Mouse (Mus musculus) liver, embryonic 15.5 days (tissue): ENCODE data around the gene Stx4a. TPM values are rescaled to one million over a fixed set of nuclear protein-coding genes. Genes with fewer than 3 reads are reported as not detected.
"Not testable (repeated sequence)": the region's sequence is repeated elsewhere in the genome, so short reads cannot be mapped to it uniquely, and the experiment has no call there.

ENCODE experiments used
- ATAC-seq: fragments of 200-750 bp; cut with Nextera tagmentation; 2 replicates; pipeline ENCODE4 v1.8.0; 2017; ENCODE audit warnings: moderate number of reproducible peaks, mild to moderate bottlenecking, moderate library complexity; ENCODE audit not compliant: insufficient read depth
- H3K27ac ChIP-seq: fragments of 300-500 bp; sonication (generic); replicated peaks from 2 replicates; pipeline ENCODE4 v1.5.1; 2015; ENCODE audit warnings: mild to moderate bottlenecking, inconsistent platforms
- H3K27me3 ChIP-seq: fragments of 300-500 bp; sonication (generic); 2 replicates; pipeline ENCODE4 v1.6.1; 2015; ENCODE audit warnings: mild to moderate bottlenecking, inconsistent platforms
- H3K36me3 ChIP-seq: fragments of 300-500 bp; sonication (generic); replicated peaks from 2 replicates; pipeline ENCODE4 v1.6.1; 2015; ENCODE audit warnings: moderate library complexity, mild to moderate bottlenecking, inconsistent platforms
- H3K4me1 ChIP-seq: fragments of 300-500 bp; sonication (generic); replicated peaks from 2 replicates; pipeline ENCODE4 v1.6.1; 2015; ENCODE audit warnings: inconsistent platforms
- H3K4me2 ChIP-seq: fragments of 300-500 bp; sonication (generic); 2 replicates; pipeline ENCODE4 v1.6.1; 2015; ENCODE audit warnings: moderate library complexity, mild to moderate bottlenecking, inconsistent platforms
- H3K4me3 ChIP-seq: fragments of 300-500 bp; sonication (generic); replicated peaks from 2 replicates; pipeline ENCODE4 v1.5.1; 2015; ENCODE audit warnings: mild to moderate bottlenecking, inconsistent platforms
- H3K9ac ChIP-seq: fragments of 300-500 bp; sonication (generic); 2 replicates; pipeline ENCODE4 v1.6.1; 2015; ENCODE audit warnings: moderate library complexity, mild to moderate bottlenecking, inconsistent platforms
- H3K9me3 ChIP-seq: fragments of 300-500 bp; sonication (generic); replicated peaks from 2 replicates; pipeline ENCODE4 v1.6.1; 2016; ENCODE audit warnings: inconsistent platforms
- WGBS: fragments of 180-500 bp; shearing (Covaris S2); methylation state at CpG from one replicate; pipeline ENCODE4 v1.1.7; 2015; ENCODE audit warnings: mixed read lengths; ENCODE audit not compliant: insufficient replicate concordance; 5-methylcytosine and 5-hydroxymethylcytosine counted together
- polyA plus RNA-seq: library from polyadenylated mRNA; unstranded; fragments of >200 nt; fragmentation: Nextera tagmentation; extraction: Ambion mirVana; gene quantifications from 2 replicates; pipeline ENCODE4 v1.2.1, GENCODE M21; 2015

Stx4a gene
- polyA plus RNA-seq, 1 experiment from 2014 or later, result 14.9 TPM

DNA sequence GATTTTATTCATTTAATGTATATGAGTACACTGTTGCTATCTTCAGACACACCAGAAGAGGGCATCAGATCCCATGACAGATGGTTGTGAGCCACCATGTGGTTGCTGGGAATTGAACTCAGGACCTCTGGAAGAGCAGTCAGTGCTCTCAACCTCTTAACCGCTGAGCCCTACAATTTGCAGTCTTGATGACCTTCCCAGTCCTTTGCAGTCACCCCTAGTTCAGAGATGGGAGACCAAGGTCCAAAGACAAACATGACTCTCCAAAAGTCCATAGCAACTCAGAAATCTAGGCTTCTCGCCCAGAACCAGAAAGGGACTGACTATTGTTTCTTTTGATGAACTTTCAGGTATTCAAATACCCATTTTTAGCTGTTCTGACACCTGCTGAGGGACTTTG, 15.9 kb downstream of the Stx4a start:
- H3K9me3 ChIP-seq, H3K27ac ChIP-seq, H3K9ac ChIP-seq, H3K27me3 ChIP-seq, H3K4me2 ChIP-seq, ATAC-seq, H3K4me3 ChIP-seq: not testable (repeated sequence)
- WGBS, result 80% methylated on average over 2 of the region's 2 CpGs
- Histone ChIP-seq H3K4me1 (peaks cover 30% of the 10 kb centered on the region), H3K36me3 (peaks cover 13% of the 10 kb centered on the region)

DNA sequence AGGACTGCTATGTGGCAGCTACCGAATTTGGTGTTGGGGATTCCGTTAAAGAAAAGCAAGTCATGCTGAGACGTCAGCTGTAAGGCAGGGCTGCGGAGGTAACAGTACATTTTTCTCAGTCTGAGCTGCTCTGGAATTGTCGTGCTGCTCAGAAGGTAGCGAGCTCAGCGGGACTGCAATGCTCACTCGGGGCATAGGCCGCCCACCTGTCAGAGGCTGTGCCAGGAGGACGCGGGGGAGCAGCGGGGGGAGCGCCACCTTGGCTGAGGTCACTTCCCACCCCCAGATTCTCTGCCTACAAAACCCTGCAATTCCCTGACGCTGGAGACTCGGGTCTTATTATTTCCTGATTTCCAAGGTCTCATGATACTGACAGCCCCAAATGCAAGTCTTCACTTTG, 16.8 kb downstream of the Stx4a start:
- Histone ChIP-seq H3K4me1 (peaks cover 30% of the 10 kb centered on the region), H3K9me3 (no peaks in the 10 kb centered on the region), H3K4me3 (peak overlapping the region; percentile 79), H3K9ac (peak overlapping the region; percentile 78), H3K4me2 (peak overlapping the region; percentile 100), H3K27me3 (no peaks in the 10 kb centered on the region), H3K36me3 (peaks cover 13% of the 10 kb centered on the region), H3K27ac (peak overlapping the region; percentile 92)
- 6% methylated on average over 15 of the region's 15 CpGs for WGBS
- 0 out of 2 replicates have a peak, but pooled peaks have one; percentile 13 for ATAC-seq

DNA sequence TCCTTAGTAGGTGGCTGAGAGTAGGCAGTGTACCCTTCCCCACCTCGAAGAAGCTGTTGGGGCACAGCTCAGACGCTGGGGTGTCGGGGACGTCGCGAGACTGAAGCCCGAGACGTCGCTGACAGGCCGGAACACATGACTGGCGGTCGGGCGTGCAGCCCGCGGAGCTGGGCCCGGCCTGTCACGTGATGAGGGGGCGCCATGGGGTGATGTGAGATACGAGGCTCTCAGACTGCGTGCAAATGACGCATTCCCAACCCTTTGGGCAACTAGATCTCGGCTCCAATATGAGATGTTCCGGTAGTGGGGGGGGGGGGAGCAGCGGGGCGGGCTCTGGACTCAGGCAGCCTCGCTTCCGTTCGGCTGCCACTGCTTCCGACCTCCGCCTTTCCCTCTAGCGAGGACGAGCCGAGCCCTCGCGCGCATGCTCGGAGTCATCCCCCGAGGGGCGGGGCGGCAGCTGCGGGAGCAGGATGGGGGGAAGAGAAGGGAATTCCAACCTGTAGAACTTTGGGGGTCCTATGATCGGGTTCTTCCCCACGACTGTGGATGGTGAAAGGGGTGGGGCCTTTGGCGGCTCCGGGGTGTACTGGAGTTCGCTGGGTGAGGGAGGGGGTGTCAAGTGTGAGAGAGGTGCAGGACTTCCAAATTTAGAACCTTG, 17.4 kb downstream of the Stx4a start:
- Histone ChIP-seq H3K4me2 (peak overlapping the region; percentile 100), H3K4me1 (peaks cover 30% of the 10 kb centered on the region), H3K27ac (peak overlapping the region; percentile 92), H3K9me3 (no peaks in the 10 kb centered on the region), H3K4me3 (peak overlapping the region; percentile 79), H3K27me3 (no peaks in the 10 kb centered on the region), H3K36me3 (peaks cover 18% of the 10 kb centered on the region), H3K9ac (peak overlapping the region; percentile 78)
- WGBS, result under 1% methylated on average over 46 of the region's 46 CpGs
- ATAC-seq, result peak; percentile 86

DNA sequence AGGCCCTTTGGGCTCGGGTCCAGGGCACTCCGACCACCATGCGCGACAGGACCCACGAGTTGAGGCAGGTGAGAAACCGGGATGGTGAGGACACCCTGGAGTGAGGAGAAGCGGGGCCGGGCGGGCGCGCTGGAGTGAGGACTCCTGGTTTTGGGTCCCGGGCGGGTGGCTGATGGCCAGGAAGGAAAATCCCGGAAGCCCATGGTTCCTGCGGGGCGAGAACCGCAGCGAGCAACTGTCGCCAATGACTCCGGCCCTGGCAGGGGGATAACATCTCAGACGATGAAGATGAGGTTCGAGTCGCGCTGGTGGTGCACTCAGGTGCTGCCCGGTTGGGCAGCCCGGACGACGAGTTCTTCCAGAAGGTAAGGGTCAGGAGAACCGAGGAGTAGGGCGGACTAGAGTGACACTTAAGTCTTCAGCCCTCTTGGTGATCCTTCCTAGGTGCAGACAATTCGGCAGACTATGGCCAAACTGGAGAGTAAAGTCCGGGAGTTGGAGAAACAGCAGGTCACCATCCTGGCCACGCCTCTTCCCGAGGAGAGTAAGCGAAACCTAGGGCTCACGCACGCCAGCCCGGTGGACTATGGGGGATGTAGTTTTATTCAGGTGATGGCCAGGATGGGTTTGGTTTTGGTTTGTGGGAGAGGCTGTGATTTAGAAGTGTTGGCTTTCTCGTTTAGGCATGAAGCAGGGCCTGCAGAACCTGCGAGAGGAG, 18.1 kb downstream of the Stx4a start:
- Histone ChIP-seq H3K4me3 (peak overlapping the region; percentile 79), H3K4me2 (peak overlapping the region; percentile 100), H3K9ac (peak overlapping the region; percentile 78), H3K9me3 (no peaks in the 10 kb centered on the region), H3K36me3 (peaks cover 25% of the 10 kb centered on the region), H3K4me1 (peaks cover 30% of the 10 kb centered on the region), H3K27ac (peak overlapping the region; percentile 92), H3K27me3 (no peaks in the 10 kb centered on the region)
- ATAC-seq, result peak; percentile 59
- under 1% methylated on average over 40 of the region's 40 CpGs for WGBS

DNA sequence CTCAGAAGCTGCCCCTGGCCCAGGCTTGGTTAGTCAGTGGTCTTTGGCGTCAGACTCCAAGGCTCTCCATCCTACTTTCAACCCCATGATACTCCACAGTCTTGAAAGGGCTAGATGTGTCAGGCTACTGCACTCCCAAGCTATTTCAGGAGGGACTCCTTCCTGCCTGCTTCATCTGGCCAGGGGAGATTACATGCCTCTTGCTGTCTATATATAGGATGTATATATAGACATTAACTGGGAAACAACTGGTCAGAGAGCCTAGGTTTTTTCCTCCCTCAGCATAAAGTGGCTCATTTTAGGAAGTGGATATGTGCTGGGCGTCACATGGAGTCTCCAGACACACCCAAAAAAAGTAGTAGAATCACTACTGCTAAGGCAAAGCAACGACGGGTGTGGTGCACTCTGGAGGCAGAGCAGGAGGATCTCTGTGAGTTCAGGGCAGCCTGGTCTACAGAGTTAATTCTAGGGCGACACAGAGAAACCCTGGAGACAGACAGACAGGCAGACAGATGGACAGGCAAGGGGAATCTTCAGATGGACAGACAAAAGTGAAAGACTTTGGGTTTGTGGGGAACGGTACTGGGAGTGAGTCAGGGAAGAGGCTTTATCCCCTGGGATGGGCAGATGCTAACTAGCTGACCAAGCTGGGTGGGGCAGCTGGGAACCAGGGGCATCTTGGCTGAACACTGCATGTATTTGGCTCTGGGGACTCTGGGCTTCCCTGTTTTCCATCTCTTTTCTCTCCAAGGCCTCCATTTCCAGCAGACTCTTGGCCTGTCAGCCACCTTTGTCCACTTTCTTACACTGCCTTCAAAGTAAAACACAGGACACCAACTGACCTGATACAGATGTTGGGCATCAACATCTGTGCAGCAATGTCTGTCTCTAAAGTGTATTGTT, 26.1 kb downstream of the Stx4a start:
- H3K27ac ChIP-seq, result 0 out of 2 replicates have a peak overlapping the region, but pooled peaks have one; percentile 29

DNA sequence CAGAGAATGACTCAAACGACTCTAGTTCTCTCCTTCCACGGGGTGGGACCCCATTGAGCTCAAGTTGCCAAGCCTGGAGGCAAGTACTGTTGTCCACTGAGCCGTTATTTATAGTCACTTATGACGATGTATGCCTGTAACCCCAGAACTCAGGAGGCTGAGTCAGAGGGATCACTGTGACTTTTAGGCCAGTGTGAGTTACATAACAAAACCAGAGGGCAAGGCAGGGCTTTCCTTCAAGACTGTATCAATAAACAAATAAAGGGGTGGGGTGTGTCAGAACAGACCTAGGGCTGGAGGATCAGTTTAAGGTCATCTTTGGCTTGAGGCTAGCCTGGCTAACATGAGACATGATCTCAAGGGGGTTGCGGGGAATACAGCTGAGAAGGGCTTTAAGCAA, 26.8 kb downstream of the Stx4a start:
- WGBS, result 54% methylated on average over 5 of the region's 5 CpGs
- Histone ChIP-seq H3K4me3 (no peak overlapping the region), H3K4me1 (peaks cover 10% of the 10 kb centered on the region), H3K27ac (no peak overlapping the region), H3K36me3 (peaks cover 14% of the 10 kb centered on the region; the same call in 1 of the 2 replicates), H3K4me2 (no peak overlapping the region), H3K9ac (no peak overlapping the region), H3K9me3 (no peaks in the 10 kb centered on the region), H3K27me3 (no peaks in the 10 kb centered on the region)
- ATAC-seq, result no peak

More for the DNA sequence above, 26.1 kb downstream of the Stx4a start:
- no peaks in the 10 kb centered on the region for H3K27me3 ChIP-seq
- no peak overlapping the region for H3K9ac ChIP-seq
- no peaks in the 10 kb centered on the region for H3K9me3 ChIP-seq
- H3K36me3 ChIP-seq, result peaks cover 14% of the 10 kb centered on the region; the same call in 1 of the 2 replicates
- 31% methylated on average over 6 of the region's 6 CpGs for WGBS
- ATAC-seq, result peak; percentile 51
- peaks cover 10% of the 10 kb centered on the region for H3K4me1 ChIP-seq
- no peak overlapping the region for H3K4me2 ChIP-seq
- no peak overlapping the region for H3K4me3 ChIP-seq

DNA sequence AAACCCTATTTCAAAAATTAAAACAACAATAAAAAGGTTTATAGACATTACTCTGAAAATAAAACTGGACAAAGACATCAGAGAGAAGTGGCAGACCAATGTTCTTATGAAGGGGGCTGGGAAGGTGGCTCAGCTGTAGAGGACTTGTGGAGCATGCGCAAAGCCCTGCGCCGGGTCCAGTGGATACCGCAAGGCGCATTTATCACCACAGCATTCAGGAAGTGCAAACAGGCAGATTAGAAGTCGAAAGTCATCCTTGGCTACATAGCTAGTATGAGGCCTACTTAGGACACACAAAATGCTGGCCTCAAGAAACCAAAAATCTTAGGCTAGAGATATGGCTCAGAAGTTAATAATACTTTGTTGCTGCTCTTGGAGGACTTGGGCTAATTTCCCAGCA, 34.2 kb downstream of the Stx4a start:
- Histone ChIP-seq H3K9ac (no peak overlapping the region), H3K9me3 (no peaks in the 10 kb centered on the region), H3K4me3 (no peak overlapping the region), H3K4me2 (no peak overlapping the region), H3K4me1 (no peaks in the 10 kb centered on the region; the same call in 1 of the 2 replicates), H3K27ac (no peak overlapping the region), H3K27me3 (no peaks in the 10 kb centered on the region), H3K36me3 (no peaks in the 10 kb centered on the region)
- ATAC-seq, result 0 out of 2 replicates have a peak, but pooled peaks have one; percentile 37
- 24% methylated on average over 6 of the region's 6 CpGs for WGBS

DNA sequence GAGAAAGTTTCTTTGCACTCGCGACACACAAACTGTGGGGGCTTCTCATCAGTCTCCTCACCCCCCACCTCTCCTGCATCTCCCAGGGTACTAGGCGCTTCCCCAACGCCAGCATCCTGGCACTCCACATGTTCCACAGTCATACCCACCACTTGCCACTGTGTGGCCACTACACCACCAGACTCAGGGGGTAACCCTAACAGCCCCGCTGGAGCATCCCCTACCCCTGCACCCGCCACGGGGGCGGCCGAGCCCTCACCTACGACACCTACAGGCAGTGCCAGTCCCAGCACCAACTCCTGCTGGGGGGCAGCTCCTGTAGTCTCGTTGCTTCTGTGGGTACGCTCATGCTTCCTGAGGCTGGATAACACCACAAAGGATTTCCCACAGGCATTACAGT, 42.3 kb downstream of the Stx4a start:
- Histone ChIP-seq H3K4me3 (no peak overlapping the region), H3K9ac (no peak overlapping the region), H3K36me3 (peaks cover 49% of the 10 kb centered on the region), H3K4me1 (peaks cover 14% of the 10 kb centered on the region), H3K9me3 (no peaks in the 10 kb centered on the region), H3K27ac (no peak overlapping the region), H3K4me2 (no peak overlapping the region), H3K27me3 (no peaks in the 10 kb centered on the region)
- 86% methylated on average over 12 of the region's 12 CpGs for WGBS
- no peak for ATAC-seq

DNA sequence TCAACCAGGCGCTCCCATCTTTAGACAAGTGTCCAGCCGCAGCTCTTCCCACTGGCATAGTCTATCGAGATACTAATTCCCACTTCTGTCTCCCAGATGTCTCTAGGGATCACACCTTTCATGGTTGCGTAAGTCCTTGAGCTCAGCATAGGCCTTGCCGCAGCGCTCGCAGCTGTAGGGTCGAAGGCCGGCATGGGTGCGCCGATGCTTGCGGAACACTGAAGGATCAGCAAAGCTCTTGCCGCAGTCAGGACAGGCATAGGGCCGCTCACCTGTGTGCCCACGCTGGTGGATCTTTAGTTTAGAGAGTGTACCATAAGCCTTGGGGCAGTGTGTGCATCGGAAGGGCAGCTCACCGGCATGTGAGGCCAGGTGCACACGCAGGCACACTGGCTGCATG, 43.5 kb downstream of the Stx4a start:
- no peak for ATAC-seq
- whole genome bisulfite sequencing, result 91% methylated on average over 18 of the region's 18 CpGs
- Histone ChIP-seq H3K27ac (no peak overlapping the region), H3K4me1 (peaks cover 23% of the 10 kb centered on the region), H3K36me3 (peaks cover 54% of the 10 kb centered on the region), H3K27me3 (no peaks in the 10 kb centered on the region), H3K4me3 (no peak overlapping the region), H3K4me2 (no peak overlapping the region), H3K9me3 (no peaks in the 10 kb centered on the region), H3K9ac (no peak overlapping the region)

DNA sequence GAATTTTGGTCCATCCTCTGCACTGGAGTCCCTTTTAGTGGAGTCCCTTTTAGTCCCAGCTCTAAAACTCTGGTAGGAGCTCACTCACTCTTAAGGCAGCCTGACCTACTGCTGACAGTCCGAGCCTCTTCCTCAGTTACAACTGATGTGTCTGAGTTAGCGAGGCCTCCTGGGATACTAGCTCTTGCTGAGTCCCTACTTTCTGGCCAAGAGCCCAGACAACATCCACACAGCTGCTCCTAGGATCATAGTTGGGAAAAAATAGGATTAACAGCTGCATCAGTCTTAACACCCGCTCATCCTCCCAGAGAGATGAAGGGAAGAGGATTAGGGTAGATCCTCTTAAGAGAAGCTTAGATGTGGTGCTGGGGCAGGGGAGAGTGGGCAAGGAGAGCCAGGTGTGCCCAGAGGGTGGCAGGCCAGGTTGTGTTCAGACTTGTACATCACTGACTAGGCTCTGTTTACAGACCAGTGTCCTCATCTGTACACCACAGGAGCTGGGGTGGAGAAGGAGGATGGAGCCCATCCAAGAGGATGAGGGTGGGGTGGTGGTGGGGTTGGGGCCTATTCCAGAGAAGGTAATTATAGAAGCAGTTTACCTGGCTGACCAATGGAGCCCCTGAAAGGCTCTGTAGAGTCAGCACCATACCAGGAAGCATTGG, 45.2 kb downstream of the Stx4a start:
- Histone ChIP-seq H3K4me2 (no peak overlapping the region), H3K36me3 (peaks cover 57% of the 10 kb centered on the region), H3K4me3 (no peak overlapping the region), H3K27me3 (no peaks in the 10 kb centered on the region), H3K4me1 (peaks cover 30% of the 10 kb centered on the region), H3K9me3 (no peaks in the 10 kb centered on the region), H3K9ac (no peak overlapping the region), H3K27ac (no peak overlapping the region)
- ATAC-seq, result no peak
- 69% methylated on average over 3 of the region's 3 CpGs for WGBS
